Mouse (Mus musculus) thymus, adult 2 months (tissue): ENCODE data around the gene C2cd2. TPM values are rescaled to one million over a fixed set of nuclear protein-coding genes. Genes with fewer than 3 reads are reported as not detected.

ENCODE experiments used
- polyA plus RNA-seq: library from polyadenylated mRNA; depleted of rRNA; stranded (reverse); fragments of >200 nt; gene quantifications from 2 replicates; pipeline ENCODE4 v1.2.3, GENCODE M21; 2012; rRNA removed

The C2cd2 gene
- polyA plus RNA-seq, 1 experiment: 11.7 TPM

Other genes with a start within 250 kb of the C2cd2 start
- 4.8 and 5.4 TPM in 2 replicates for gene Ripk4, start 198.8 kb downstream of the C2cd2 start, polyA plus RNA-seq
- 37.9 and 44.0 TPM in 2 replicates for gene Prdm15, start 110.7 kb downstream of the C2cd2 start, polyA plus RNA-seq
- 17.8 and 19.1 TPM in 2 replicates for gene Zbtb21, start within 50 bp of the C2cd2 start, polyA plus RNA-seq
- 9.9 and 10.8 TPM in 2 replicates for gene B230307C23Rik, start 34.7 kb upstream of the C2cd2 start, polyA plus RNA-seq
- 3.0 and 3.7 TPM in 2 replicates for gene A630089N07Rik, start 119.9 kb upstream of the C2cd2 start, polyA plus RNA-seq